Mouse (Mus musculus): Measurements from ENCODE around the gene Cd300e. TPM values are rescaled to one million over a fixed set of nuclear protein-coding genes. Genes with fewer than 3 reads are reported as not detected.
"Not testable (repeated sequence)": the region's sequence is repeated elsewhere in the genome, so short reads cannot be mapped to it uniquely, and the experiment has no call there.

Cd300e gene
- polyA plus RNA-seq, 1 experiment from 2014 or later = 0.09 TPM

DNA sequence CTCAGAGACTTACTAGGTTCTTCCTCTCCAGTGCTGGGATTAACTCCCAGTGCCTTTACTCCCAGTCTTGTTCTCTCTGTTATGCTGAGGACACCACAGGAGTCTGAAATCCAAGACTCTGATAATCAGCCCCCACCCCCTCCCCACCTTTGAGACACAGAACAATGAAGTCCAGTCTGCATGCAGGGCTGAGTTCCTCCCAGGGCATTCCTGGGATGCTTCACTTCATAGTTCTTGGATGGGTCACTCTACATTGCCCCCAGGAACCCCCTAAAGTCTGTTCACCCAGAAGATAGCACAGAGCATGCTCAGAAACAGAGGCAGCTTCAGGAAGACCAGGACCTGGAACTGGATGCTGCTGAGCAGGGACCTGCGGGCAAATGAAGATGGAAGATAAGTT, 9.0 kb downstream of the Cd300e start:
- Histone ChIP-seq H3K9me3 (no peaks in the 10 kb centered on the region), H3K36me3 (no peaks in the 10 kb centered on the region), H3K4me1 (no peaks in the 10 kb centered on the region), H3K27ac (no peak overlapping the region), H3K9ac (no peak overlapping the region), H3K4me2 (no peak overlapping the region), H3K27me3 (no peaks in the 10 kb centered on the region), H3K4me3 (no peak overlapping the region)
- 83% methylated on average over 1 of the region's 1 CpGs for WGBS
- no peak for ATAC-seq (ENCODE audit: insufficient number of reproducible peaks, low FRiP score, low TSS enrichment, low read depth)

- Histone ChIP-seq H3K9ac (no peak overlapping the region), H3K9me3 (no peaks in the 10 kb centered on the region), H3K27ac (no peak overlapping the region), H3K4me1 (no peaks in the 10 kb centered on the region), H3K27me3 (no peaks in the 10 kb centered on the region), H3K4me3 (no peak overlapping the region), H3K36me3 (no peaks in the 10 kb centered on the region), H3K4me2 (no peak overlapping the region)
- ATAC-seq (ENCODE audit: insufficient number of reproducible peaks, low FRiP score, low TSS enrichment, low read depth) = no peak
- 2% methylated on average over 9 of the region's 9 CpGs for WGBS
Measured at GRCm38 (mm10) chr11:115052206-115052605, 9.8 kb downstream of the Cd300e start.

- no peak overlapping the region for H3K27ac ChIP-seq
- H3K9ac ChIP-seq = no peak overlapping the region
- no peaks in the 10 kb centered on the region for H3K4me1 ChIP-seq
- H3K36me3 ChIP-seq = no peaks in the 10 kb centered on the region
- H3K4me3 ChIP-seq = no peak overlapping the region
- no peaks in the 10 kb centered on the region for H3K9me3 ChIP-seq
- no peak overlapping the region for H3K4me2 ChIP-seq
- no peaks in the 10 kb centered on the region for H3K27me3 ChIP-seq
- no peak for ATAC-seq (ENCODE audit: insufficient number of reproducible peaks, low FRiP score, low TSS enrichment, low read depth)
- 43% methylated on average over 3 of the region's 3 CpGs for WGBS
Measured at GRCm38 (mm10) chr11:115049282-115049895, 12.6 kb downstream of the Cd300e start.

- no peak for ATAC-seq (ENCODE audit: insufficient number of reproducible peaks, low FRiP score, low TSS enrichment, low read depth)
- H3K4me3 ChIP-seq = no peak within 1 kb of the TSS
- no peaks in the 10 kb centered on the region for H3K9me3 ChIP-seq
- WGBS = 80% methylated on average over 2 of the region's 2 CpGs
- no peaks in the 10 kb centered on the region for H3K4me1 ChIP-seq
- H3K9ac ChIP-seq = no peak within 1 kb of the TSS
- H3K36me3 ChIP-seq = no peaks in the 10 kb centered on the region
- H3K27me3 ChIP-seq = no peaks in the 10 kb centered on the region
- H3K27ac ChIP-seq = no peak within 1 kb of the TSS
- no peak within 1 kb of the TSS for H3K4me2 ChIP-seq
Measured at GRCm38 (mm10) chr11:115048259-115048658, 13.7 kb downstream of the Cd300e start, which contains the start of gene Cd300ld3. Gene Cd300ld3 (minus strand): TSS chr11:115048409.

DNA sequence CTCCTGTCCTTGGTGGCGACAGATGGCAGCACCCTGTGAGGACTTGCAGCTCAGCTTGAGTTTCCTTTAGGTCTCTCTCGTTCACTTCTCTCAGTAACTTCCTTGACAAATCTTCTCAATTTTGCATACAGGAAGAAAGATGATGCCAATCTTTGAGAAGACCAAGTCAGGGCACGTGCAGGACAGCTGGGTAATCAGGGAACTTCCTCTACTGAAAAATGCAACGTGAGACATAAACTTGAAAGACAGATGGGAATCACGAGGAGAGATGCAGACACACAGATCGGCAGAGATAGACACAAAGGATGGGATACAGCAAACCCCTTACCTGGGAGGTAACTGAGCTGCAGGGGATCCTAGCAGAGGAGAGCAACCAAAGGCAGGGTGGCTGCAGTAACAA, 24.3 kb downstream of the Cd300e start, which contains the start of gene Cd300ld5:
TSS of gene Cd300ld5 (minus strand) at position 101 of the 400 bp plus-strand sequence.
- H3K9ac ChIP-seq; H3K9me3 ChIP-seq; H3K27me3 ChIP-seq; H3K4me3 ChIP-seq; H3K27ac ChIP-seq; H3K36me3 ChIP-seq; H3K4me1 ChIP-seq; H3K4me2 ChIP-seq; ATAC-seq (ENCODE audit: insufficient number of reproducible peaks, low FRiP score, low TSS enrichment, low read depth): not testable (repeated sequence)
- WGBS = no CpG with 5 or more reads among the region's 6 CpGs

GRCm38 (mm10) chr11:115026912-115027311, 35.1 kb downstream of the Cd300e start, which contains the start of gene Cd300ld4:
Gene Cd300ld4 (minus strand): TSS chr11:115027012.
- not testable (repeated sequence) for H3K9ac ChIP-seq; ATAC-seq (ENCODE audit: insufficient number of reproducible peaks, low FRiP score, low TSS enrichment, low read depth); H3K27ac ChIP-seq; H3K4me3 ChIP-seq; H3K36me3 ChIP-seq; H3K4me2 ChIP-seq; H3K4me1 ChIP-seq; H3K27me3 ChIP-seq; H3K9me3 ChIP-seq
- no CpG with 5 or more reads among the region's 6 CpGs for WGBS

GRCm38 (mm10) chr11:115016093-115016492, 45.9 kb downstream of the Cd300e start, which contains the start of gene Cd300ld2:
Gene Cd300ld2 (minus strand): TSS chr11:115016193.
- not testable (repeated sequence) for H3K4me2 ChIP-seq; H3K9ac ChIP-seq; H3K27me3 ChIP-seq; ATAC-seq (ENCODE audit: insufficient number of reproducible peaks, low FRiP score, low TSS enrichment, low read depth); H3K27ac ChIP-seq; H3K9me3 ChIP-seq; H3K4me1 ChIP-seq; H3K4me3 ChIP-seq; H3K36me3 ChIP-seq
- WGBS = no CpG with 5 or more reads among the region's 7 CpGs

GRCm38 (mm10) chr11:115004070-115004469, 57.9 kb downstream of the Cd300e start:
- Histone ChIP-seq H3K27ac (no peak overlapping the region), H3K36me3 (no peaks in the 10 kb centered on the region), H3K27me3 (no peaks in the 10 kb centered on the region), H3K9me3 (no peaks in the 10 kb centered on the region), H3K4me1 (no peaks in the 10 kb centered on the region), H3K4me3 (no peak overlapping the region), H3K9ac (no peak overlapping the region), H3K4me2 (no peak overlapping the region)
- 80% methylated on average over 5 of the region's 5 CpGs for WGBS
- no peak for ATAC-seq (ENCODE audit: insufficient number of reproducible peaks, low FRiP score, low TSS enrichment, low read depth)

Other genes with a start within 250 kb of the Cd300e start
- gene Gprc5c, start 211.0 kb downstream of the Cd300e start, polyA plus RNA-seq (2015; fragmentation: Nextera tagmentation; extraction: Ambion mirVana) = 38.6 and 41.0 TPM in 2 replicates
- gene Cd300a, start 172.1 kb downstream of the Cd300e start, polyA plus RNA-seq (2015; fragmentation: Nextera tagmentation; extraction: Ambion mirVana) = 1.8 and 2.9 TPM in 2 replicates
- 0.46 and 1.2 TPM in 2 replicates for gene Cd300lb, start 127.8 kb downstream of the Cd300e start, polyA plus RNA-seq (2015; fragmentation: Nextera tagmentation; extraction: Ambion mirVana)
- gene Cd300c, start 93.0 kb downstream of the Cd300e start, polyA plus RNA-seq (2015; fragmentation: Nextera tagmentation; extraction: Ambion mirVana) = not detected in 2 replicates
- gene Cd300ld, start 72.3 kb downstream of the Cd300e start, polyA plus RNA-seq (2015; fragmentation: Nextera tagmentation; extraction: Ambion mirVana) = 0.15 and 0.38 TPM in 2 replicates
- 2.8 and 3.0 TPM in 2 replicates for gene Cd300c2, start 60.3 kb downstream of the Cd300e start, polyA plus RNA-seq (2015; fragmentation: Nextera tagmentation; extraction: Ambion mirVana)
- not detected in 2 replicates for gene Cd300ld2, start 46.0 kb downstream of the Cd300e start, polyA plus RNA-seq (2015; fragmentation: Nextera tagmentation; extraction: Ambion mirVana)
- not detected in 2 replicates for gene Cd300ld4, start 35.2 kb downstream of the Cd300e start, polyA plus RNA-seq (2015; fragmentation: Nextera tagmentation; extraction: Ambion mirVana)
- gene Cd300ld5, start 24.4 kb downstream of the Cd300e start, polyA plus RNA-seq (2015; fragmentation: Nextera tagmentation; extraction: Ambion mirVana) = not detected in 2 replicates
- gene Cd300ld3, start 13.8 kb downstream of the Cd300e start, polyA plus RNA-seq (2015; fragmentation: Nextera tagmentation; extraction: Ambion mirVana) = not detected in 2 replicates
- gene Rab37, start 29.3 kb upstream of the Cd300e start, polyA plus RNA-seq (2015; fragmentation: Nextera tagmentation; extraction: Ambion mirVana) = 2.1 and 2.5 TPM in 2 replicates
- 0.46 and 0.65 TPM in 2 replicates for gene Cd300lf, start 71.8 kb upstream of the Cd300e start, polyA plus RNA-seq (2015; fragmentation: Nextera tagmentation; extraction: Ambion mirVana)
- 41.8 and 43.9 TPM in 2 replicates for gene Slc9a3r1, start 101.2 kb upstream of the Cd300e start, polyA plus RNA-seq (2015; fragmentation: Nextera tagmentation; extraction: Ambion mirVana)
- gene Tmem104, start 125.3 kb upstream of the Cd300e start, polyA plus RNA-seq (2015; fragmentation: Nextera tagmentation; extraction: Ambion mirVana) = 15.8 and 15.9 TPM in 2 replicates
- 23.6 and 27.3 TPM in 2 replicates for gene Nat9, start 125.7 kb upstream of the Cd300e start, polyA plus RNA-seq (2015; fragmentation: Nextera tagmentation; extraction: Ambion mirVana)
- 0.05 TPM in 1 of 2 replicates, not detected in the other for gene Grin2c, start 205.1 kb upstream of the Cd300e start, polyA plus RNA-seq (2015; fragmentation: Nextera tagmentation; extraction: Ambion mirVana)
- 15.2 and 16.6 TPM in 2 replicates for gene Fdxr, start 214.9 kb upstream of the Cd300e start, polyA plus RNA-seq (2015; fragmentation: Nextera tagmentation; extraction: Ambion mirVana)
- 0.16 and 0.24 TPM in 2 replicates for gene Fads6, start 235.5 kb upstream of the Cd300e start, polyA plus RNA-seq (2015; fragmentation: Nextera tagmentation; extraction: Ambion mirVana)
- gene Otop2, start 245.0 kb upstream of the Cd300e start, polyA plus RNA-seq (2015; fragmentation: Nextera tagmentation; extraction: Ambion mirVana) = 0.31 TPM in 1 of 2 replicates, not detected in the other

Measured in limb, embryonic 15.5 days (tissue).